Mouse (Mus musculus) testis, postnatal 10 days (tissue): Measurements from ENCODE around the gene Ube3c.

ENCODE experiments used
- DNase-seq: peaks from one replicate; pipeline ENCODE4 v3.0.0; 2021; ENCODE audit warnings: low spot score

Ube3c gene

DNA sequence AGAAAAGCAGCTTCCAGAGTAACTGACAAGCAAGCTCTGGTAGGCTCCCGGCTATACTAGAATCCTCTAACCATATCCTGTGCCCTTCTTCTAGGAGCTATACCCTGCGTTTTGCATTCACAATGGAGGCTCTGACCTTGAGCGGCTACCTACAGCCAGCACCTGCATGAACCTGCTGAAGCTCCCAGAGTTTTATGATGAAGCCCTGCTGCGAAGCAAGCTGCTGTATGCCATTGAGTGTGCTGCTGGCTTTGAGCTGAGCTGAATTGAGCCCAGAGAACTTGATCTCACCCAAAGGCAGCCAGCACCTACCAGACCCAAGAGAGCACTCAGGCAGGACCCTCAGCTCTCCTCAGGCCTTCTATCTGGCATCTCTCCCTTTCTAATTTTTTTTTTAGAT, 105.3 kb downstream of the Ube3c start:
- no peak for DNase-seq

DNA sequence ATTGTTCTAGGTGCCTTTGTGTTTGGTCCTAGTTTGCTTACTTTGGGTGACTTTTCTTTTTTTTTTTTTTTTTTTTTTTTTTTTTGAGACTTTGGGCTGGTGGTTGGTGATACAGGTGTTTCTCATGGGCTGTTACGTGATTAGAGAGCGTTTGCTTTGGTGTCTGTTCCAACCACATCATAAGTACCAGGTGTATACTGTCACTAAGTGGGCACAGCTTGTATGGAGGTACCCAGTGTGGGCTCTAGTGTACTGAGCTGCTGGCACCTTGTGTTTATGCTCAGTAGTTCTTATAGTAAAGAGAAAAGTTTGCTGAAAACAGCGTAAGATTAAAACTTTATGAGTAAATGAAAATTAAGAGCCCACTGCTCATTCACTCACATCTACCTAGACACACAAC, 107.4 kb downstream of the Ube3c start:
- DNase-seq: no peak

DNA sequence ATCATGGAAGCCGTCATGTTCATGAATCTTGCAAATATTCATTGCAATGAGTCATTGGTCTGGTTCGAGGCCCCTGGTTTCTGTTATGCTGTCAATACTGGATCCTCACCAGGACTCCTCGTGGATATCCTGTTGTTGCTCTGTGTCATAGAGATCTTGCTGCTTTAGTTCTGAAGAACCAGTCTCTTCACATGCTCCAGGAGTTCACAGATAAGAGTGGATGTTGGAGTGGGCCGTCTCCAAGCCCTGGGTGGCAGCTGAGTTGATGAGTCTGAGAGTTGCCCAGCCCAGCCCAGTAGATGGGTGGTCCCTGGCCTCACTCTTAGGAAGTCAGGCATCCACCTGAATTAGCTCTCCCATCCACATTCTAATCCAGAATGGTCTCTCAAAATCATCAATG, 116.0 kb downstream of the Ube3c start:
- DNase-seq: no peak

DNA sequence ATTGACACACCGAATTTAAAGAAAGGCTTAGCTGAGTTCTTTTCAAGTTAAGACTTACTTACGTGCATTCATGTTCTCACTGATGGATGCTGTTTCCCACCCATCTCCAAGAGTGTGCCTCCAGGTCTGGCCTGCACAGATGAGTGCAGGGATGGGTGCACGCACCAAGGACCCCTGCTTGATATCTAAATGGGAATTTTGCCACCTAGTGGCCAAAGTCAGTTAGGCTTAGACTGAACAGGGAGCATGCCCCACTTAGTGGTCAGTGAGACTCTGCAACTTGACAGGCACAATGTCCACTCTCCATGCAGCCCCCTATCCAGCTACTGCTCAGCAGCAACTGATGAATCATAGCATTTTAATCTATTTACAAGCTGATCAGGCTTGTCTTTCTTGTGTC, 118.6 kb downstream of the Ube3c start:
- peak; percentile 50 for DNase-seq

DNA sequence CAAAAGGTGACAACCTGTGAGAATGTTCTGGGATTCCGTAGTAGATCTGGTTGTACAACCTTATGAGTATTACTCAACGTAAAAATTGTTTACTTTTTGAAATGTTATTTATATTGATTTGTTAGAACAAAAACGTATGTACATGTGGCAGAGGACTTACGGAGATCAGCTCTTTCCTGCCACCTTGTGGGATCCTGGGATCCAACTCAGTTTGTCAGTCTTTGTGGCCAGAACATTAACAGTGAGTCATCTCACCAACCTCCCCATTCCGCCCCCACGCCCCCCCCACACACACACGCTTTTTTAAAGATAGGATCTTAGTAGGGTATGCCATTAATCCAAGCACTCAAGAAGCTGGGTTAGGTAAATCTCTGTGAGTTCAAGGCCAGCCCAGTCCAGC, 119.3 kb downstream of the Ube3c start:
- DNase-seq: no peak

DNA sequence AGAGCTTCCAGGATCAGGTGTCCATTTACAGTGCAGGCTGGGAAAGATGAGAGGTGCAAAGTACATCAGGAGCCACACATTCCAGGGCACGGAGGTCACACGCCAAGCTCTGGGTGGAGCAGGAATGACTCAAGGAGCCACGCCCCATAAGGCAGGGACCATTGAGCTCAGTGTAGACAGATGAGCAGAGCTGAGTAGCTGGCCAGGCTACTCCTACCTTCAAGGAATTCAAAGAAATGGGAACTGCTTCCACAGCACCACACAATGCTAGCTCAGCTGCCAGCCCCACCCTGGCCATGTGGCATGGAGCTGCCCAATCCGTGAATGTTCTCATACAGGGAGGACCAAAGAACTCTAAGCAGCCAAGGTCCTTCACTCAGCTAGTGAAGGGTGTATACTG, 129.5 kb downstream of the Ube3c start:
- no peak for DNase-seq

DNA sequence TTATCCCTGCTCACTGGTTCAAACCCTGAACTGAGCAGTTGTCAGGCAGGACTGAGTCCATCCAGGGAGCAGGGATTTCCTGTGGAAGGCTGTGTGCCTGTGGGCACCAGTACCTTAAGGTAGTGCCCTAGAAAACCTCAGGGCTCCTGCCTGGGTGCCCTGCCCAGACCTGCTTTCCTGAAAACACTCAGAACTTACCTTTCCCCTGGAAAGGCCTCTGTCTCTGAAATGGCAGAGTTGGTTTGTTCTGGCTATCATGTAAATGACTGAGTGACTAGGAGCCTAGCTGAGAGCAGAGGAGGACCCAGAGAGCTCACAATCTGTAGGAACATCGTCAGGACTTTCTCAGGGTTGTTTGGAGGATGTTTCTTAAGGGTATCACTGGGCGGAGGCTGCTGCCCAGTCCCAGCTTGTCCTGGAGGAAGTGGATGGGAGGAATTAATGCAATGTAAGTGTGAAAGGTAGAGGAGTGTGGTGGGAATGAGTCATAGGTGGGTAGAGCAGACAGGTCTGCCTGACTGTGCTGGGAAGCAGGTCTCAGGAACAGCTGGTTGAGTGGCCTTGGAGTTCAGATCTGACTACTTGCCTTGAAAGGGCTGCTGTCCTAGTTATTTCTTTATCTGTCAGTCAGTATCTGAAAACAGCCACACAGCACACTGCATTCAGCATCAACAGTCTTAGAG, 130.6 kb downstream of the Ube3c start:
- DNase-seq: no peak

DNA sequence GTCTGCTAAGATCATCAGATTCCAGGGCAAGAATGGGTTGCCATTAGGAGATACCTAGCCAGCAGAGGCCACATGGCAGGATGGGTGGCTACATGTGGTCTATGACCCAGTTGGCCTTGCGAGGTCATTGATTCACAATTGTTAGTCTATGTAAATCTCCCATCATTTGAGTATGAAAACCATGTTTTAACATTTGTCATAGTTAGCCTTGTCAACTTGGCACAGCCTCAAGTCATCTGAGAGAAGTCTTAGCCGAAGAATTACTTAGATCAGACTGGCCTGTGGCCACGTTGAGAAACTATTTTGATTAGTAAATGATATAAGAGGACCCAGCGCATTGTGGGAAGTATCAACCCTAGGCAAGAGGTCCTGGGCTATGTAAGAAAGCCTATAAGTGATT, 138.2 kb downstream of the Ube3c start:
- DNase-seq: no peak

DNA sequence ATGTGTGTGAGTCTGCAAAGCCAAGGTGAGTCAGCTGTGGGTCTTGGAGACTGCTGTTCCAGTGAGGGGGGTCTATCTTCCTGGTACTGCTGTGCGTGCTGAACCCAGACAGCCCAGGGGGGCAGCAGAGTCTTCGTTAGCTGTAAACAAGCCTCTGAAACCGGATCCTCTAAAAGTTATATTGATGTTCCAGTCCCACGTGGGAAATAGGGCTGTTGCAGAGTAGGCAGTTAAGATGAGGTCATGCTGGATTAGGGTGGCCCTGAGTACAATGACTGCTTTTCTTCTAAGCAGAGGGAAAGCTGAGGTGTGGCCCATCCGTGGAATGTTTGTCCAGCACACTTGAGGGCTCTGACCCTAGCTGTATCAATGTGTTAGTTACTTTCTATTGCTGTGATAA, 139.2 kb downstream of the Ube3c start:
- DNase-seq: no peak

DNA sequence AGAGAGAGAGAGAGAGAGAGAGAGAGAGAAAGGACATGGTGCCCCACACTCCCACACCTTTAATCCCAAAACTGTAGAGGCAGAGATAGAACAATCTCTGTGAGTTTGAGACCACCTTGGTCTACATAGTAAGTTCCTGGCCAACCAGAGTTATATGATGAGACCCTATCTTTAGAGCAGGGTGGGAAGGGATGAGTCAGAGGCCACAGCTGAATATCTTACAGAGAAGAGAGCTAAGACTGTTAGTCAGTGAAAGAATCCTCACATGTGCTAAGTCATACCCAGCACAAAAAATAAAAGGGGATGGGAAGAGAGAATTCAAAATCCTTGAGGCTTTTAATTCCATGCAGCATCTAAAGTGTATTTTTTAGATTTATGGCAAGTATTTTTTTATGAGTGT, 142.6 kb downstream of the Ube3c start:
- no peak for DNase-seq

DNA sequence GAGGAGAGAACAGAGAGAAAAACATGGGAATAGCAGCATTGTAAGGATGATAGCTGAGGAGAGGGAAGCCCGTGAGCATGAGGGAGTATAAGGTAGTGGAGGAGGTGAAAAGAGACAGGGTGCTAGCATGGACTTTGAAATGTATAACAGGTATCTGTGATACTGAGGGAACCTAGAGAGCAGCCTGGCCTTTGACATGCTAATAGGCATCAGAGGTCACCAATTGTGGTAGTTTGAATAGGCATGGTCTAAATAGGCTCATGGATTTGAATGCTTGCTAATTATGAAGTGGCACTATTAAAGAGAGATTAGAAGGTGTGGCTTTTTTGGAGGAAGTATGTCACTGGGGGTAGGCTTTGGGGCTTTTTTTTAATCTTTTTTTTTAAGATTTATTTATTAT, 143.9 kb downstream of the Ube3c start:
- DNase-seq: no peak

DNA sequence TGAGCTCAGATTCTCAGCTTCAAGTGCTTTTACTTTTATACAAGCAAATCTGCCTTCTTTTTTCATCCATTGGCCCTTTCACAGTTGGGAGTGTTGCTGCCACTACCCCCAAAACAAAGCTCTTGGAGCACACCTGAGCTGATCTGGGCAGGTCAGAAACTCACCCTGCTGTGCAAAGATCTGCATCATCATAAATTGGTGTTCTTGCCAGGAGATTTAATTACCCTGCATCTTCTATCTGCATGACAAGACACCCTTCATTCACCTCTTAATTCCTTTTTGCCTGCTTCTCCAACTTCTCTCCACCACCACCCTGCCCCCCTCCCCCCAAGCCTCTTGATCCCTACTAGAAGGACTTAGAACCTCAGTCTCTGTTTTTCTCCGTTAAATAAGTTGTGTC, 152.1 kb downstream of the Ube3c start:
- DNase-seq: no peak

DNA sequence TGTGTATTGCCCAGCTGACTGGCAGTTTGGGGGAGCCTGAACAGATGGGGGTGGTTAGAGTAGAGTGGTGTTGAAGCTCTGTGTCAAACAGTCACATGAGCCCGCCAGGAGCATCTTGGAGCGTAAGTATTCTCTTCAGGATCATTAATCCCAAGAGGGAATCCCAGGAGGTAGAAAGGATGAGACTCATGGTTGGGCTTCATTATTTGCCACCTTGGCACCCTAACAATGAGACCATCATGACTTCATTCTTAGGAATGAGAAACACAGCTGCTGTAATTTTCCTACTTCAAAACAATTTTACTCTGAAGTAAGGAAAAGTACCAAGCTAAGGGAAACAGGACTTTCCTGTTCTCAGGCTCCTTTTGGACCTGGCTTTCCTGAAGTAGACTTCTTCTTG, 156.3 kb downstream of the Ube3c start:
- DNase-seq: no peak
